Mouse (Mus musculus) skeletal muscle tissue, adult 2 months (tissue): ENCODE results near the gene Rft1.

ENCODE experiments used
- DNase-seq: peaks from one replicate; pipeline ENCODE4 v3.0.0-alpha.2; 2012; ENCODE audit warnings: low read depth, low spot score

The Rft1 gene

DNA sequence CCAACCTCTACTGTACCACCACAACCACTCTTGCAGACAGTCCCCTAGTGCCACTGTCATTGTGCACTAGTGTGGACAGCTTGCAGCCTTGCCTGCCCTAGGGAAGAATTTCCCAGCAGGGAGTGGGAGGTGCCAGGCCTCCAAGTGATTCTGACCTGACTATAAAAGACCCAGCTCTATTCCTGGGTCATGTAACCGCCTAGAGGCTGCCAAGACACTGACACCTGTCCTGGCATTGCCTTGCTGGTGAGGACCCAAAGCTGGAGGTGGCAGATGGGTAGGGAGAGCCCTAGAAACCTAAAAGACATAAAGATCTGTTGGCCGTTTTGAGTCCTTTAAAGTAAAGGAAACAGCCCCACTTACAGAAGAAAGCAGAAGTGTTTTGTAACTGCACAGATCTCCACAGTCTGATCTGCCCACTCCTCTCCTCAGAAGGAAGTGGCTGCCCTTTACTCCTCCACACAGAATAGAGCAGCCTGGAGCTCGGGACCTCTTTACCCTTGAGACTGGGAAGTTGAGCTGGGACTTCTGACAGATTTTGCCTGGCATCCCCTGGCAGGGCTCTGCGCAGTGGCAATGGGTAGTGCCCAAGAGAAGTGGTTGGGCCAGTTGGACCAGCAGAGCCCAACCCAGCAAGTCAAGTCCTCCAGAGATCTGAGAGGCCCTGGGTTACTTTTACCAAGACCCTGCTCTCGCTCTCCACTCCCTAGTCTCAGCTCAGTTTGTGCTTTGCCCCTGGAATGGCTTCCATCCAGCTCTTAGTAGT is 23.2 kb upstream of the Rft1 start:
- peak; percentile 64 for DNase-seq

DNA sequence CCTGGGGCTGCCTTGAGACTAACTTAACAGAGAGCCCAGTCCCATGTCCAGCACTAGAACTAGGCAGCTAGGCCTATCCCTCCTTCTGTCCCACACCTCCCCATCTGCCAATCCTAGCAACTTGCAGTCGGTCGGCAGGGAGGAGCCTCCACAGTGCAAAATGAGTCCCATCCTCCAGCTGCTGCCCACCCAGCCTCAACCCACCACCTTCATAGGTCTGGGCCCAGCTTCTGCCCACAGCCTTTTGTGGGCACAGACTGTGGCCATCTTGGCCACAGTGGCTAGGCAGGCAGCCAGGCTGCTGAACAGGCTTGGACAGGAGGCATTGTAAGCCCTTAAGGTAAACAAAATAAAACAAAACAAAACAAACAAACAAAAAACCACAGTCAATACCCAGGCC is 22.3 kb upstream of the Rft1 start:
- DNase-seq, result no peak

DNA sequence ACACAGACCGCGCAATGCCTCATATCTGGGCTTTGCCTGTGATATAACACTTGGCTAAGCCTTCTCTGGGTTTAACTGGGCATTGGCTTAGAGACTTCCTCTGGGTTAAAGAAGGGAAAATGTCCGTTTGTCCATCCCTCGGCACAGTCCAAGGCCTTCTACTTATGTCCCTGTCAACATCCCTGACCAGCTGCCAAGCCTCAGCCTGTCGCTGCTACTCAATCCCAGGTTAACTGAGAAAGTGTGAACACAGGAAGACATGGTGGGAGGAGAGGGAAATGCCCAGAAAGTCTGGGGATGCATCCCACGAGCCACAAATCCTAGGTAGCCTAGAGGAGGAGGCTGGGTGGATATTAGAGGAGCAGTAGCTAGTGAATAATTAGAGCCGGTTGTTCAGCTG is 20.5 kb upstream of the Rft1 start:
- no peak for DNase-seq

DNA sequence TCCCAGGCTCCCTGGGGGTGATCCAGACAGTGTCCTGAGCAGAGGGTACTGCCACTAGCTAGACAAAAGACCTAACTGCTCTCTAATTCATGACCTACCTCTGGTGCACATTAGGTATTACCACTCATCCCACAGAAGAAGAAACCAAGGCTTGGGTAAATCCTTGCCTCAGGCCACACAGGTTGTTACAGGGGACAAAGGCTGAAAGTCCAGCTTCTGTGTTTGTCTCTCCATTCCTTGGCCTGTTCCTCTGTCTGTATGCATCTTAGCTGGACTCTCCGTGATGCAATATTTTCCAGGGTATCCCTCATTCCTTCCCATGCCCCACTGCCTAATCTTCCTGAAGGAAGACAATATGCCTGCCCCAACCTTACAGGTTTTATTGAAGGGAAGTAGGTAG is 19.7 kb upstream of the Rft1 start:
- no peak for DNase-seq

DNA sequence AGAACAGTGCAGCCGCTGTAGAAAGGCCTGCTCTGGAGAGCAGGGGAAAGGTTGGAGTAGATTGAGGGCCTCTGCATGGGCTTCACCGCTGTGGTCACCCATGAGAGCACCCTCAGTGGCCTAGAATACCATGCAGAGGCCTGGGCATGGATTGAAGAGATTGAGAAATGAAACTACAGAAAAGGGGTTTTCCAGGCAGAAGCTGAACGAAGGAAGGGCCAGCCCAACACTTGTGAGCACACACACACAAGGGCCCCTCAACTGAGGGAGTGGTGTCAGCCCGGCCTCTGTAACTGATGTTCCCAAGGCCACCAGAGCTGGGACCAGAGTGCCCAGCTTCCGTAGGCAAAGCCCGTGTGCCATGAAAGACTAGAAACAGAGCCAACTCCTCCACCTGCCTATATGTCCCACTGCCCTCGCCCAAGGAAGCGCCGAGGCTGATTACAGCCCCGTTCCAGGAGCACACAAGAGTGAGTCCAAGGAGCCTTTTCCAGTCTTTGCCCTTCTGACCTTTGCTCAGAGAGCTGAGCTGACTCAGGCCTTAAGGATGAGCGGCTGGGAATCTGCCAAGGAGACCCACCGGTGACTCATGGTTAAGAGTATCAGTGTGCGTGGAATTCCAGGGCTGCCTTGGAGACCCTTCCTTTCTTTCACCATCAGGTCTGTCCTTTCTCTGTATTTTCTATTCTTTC is 18.8 kb upstream of the Rft1 start:
- DNase-seq, result no peak

DNA sequence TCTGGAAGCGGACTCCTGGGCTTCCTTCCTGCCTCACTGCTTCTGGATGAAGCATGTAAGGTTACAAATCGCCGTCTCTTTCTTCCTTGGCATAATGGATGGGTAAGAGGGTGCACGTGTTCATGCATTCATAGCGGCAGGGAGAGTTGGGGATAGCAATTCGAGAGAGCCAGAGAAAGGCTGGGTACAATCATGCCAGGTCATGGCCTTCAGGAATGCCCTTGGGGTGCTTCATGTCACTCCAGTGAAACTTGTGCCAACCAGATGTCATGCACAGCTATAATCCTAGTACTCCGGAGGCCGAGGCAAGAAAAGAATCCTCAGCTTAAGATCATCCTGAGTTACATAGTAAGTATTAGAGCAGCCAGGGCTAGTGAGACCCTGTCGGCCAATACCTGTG is 17.7 kb upstream of the Rft1 start:
- no peak for DNase-seq

DNA sequence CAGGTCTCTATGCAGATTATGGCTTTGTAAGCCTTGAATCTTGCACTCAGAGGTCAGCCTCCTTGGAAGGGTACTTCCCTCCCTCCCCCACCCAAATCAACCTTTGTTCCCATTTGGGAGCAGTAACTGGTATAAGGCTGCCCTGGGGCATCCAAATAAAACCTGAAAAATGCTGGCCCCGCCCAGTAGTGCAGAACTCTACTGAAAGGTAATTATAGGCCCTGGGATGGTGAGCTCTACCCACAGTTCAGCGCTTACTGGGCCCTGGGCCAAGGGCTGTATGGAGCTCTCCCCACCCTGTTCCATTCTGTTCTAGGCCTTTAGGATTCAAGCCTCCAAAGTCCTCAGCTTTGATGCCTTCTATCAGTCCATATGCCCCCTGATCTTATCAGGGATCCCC is 17.1 kb upstream of the Rft1 start:
- DNase-seq, result no peak

DNA sequence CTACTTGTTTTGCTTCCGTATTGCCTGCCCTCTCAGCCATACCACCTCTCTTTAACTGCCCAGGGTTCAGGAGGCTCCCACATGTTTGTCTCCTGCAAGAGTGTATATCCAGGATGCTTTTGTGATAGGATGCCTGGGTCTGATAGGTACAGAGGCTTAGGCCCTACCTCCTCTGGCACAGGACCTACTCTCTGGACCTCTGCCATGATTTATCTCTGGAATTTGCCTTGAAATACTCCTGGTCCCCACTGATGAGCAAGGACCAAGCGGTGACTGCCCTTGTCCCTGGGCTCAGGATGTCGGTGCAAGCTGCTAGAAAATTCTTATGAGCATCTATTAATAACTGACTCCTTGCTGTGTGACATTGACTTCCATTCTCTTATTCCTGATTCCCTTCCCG is 16.2 kb upstream of the Rft1 start:
- no peak for DNase-seq

DNA sequence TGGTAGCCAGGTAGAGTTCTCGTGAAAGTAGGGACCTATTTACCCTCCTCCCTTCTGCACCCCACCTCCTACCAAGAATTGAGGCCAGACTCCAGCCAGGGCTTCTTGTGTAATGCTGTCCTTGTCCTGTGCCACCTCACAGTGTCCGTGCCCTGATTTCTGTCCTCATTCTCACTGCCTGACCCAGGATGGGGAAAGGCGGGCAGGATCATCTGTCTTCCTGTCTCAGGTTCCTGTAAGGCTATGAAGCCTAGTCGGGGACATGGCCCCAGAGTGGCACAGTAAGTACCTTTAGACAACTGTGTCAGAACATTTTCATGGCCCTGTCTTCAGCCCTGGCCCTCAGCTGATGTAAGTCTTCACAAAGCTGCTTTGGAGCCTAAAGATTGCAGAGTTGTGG is 15.5 kb upstream of the Rft1 start:
- peak; percentile 70 for DNase-seq

DNA sequence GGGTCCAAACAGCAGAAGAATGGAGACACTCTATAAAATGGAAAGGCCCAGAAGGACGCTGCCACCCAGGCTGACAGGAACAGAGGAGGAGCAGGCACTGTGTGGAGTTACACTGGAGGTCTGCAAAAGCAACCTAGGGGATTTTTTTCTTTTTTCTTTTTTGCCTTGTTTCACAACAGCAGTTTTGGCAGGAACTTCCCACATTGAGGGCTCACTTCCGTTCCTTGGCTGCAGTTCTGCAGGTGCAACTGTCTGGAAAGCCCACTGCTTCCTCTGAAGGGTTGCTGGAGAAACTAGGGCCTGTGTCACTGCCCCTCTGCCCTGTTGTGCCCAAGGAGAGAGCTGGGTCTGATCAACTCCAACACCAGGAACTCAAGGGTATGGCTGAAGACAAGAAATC is 12.4 kb upstream of the Rft1 start:
- no peak for DNase-seq

DNA sequence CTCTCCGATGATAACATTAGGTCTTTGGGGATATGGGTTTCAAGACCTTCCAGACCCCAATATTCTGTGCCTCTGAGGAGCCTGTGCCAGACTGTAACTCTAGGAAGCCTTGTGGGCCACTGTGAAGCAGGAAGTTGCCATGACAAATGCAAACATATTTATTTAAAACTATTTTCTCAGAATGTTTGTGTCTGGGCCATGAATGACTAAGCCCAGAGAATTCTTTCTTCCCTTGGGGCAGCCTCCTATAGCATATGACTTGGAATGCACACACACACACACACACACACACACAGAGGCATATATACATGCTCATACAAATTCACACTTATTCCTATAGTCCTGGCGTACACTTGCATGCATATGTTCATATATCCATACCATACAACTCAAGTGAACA is 10.1 kb upstream of the Rft1 start:
- DNase-seq, result no peak

DNA sequence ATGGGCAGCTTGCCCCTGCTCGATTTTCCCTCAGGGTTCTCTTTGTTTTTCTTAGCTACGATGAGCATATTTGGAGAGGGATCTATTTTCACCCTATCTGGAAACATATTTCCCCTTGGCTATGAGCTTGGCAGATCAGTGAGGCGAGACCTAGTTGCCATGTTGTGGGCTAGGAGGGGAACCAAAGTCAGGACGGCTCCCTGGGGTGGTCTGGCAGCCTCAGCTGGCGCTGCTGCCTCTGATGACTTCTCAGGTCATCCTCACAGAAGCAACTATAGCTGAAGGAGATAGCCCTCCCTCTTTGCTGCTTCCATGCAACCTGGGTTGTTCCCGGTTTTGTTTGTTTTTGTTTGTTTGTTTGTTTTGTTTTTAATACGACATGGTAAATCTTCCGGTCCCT is 9.1 kb upstream of the Rft1 start:
- no peak for DNase-seq

DNA sequence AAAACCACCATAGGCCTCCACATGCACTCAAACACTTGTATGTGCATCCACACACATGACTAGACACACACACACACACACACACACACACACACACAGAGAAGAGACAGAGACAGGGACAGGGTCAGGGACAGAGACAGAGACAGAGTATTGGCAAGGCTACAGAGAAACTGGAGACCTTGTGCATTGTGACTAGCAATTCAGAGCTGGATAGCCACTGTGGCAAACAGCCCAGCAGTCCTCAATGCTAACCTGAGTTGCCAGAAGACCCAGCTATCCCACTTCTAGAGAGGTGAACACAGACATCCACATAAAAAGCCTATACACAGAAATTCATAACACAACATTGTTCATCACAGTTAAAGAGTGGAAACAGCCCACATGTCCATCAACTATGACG is 7.7 kb upstream of the Rft1 start:
- no peak for DNase-seq

DNA sequence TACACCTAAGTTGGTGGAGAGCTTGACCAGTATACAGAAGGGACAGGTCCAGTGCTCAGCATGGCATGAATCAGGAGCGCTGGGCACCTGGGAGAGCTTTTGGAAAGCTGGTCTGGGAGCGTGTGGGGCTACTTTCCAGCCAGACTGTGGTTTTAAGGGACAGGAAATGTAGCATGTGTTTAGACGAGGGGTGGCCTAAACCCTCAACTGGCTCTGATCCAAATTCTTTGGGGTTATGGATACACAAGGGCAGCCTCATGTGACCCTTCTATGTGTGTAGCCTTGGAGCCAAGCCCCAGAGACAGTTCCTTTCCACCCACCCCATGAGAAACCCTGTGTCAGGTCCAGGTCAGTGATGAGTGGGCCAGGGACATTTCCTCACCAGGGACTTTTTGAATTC is 5.7 kb upstream of the Rft1 start:
- DNase-seq, result no peak

DNA sequence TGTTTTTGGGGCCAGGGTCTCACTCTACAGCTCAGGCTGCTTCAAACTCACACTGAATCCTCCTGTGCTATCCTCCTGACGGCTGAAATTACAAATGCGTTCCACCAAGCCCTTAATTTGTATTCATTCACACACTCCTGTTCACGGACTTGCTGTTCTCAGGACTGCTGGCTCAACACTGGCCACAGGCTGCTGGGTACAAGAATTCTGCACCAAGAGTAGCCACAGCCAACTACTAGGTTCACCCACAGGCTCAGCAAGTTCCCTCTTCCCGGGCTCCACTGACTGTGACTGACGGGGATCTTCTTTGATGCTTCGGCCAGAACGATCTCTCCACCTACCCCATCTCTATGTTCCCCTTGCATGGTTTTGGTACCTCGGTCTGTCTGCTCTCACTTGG is 4.4 kb upstream of the Rft1 start:
- no peak for DNase-seq

DNA sequence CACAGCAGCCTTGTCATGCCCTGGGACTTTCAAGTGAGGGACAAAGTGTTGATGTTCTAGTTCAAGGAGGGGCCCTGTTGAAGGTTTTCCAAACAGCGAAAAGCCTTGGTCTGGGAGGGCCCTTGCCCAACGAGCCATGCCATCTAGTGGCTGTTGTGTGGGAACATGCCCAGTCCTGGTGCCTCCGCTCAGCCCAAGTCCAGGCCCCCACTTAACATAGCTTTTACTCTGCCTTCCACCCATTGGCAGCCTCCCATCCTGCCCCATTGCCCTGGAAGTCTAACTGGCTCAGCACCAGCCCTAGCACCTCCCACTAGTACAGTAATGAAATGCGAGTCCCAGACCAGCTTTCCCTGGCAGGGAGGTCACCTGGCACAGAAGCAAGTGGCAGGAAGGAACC is 3.2 kb upstream of the Rft1 start:
- peak; percentile 82 for DNase-seq

DNA sequence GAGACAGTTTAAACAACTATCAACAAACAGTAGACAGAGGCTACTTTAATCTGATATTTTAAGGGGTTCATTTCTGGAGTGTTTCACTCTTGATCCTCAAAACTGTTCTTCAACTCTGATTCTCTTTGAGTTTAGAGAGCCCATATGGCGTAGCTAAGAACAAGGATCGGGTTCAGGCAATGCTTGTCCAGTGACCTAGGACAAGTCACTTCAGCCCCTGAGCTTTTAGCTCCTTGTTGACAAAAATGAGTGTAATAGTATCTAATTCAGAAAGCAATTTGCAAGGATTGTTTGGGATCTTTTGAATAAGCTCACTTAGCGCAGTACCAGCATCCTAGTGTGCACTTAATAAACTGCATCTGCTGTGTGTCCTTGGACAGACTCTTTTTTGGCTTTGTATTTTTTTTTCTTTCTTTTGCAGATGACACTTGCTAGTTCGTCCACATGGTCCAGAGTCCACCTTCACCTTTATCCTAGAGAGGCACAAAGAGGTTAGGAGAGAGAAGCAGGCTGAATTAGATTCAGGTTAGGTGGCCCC is 600 bp downstream of the Rft1 start:
- DNase-seq, result no peak

DNA sequence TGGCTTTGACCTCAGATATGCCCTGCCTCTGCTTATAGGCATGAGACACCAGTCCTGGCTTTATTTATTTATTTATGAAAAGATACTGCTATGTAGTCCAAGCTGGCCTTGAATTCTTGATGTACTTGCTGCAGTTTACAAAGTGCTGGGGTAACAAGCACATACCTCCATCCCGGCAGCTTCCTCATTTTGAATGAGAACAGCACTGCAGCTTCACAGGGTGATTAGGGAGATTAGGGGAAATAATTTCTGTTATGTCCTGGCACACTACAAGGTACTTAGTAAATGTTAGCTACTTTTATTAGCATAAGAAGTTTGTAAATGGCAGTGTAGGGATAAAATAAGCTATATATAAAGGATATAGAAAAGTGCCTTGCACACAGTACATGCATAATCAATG is 1.4 kb downstream of the Rft1 start:
- no peak for DNase-seq

DNA sequence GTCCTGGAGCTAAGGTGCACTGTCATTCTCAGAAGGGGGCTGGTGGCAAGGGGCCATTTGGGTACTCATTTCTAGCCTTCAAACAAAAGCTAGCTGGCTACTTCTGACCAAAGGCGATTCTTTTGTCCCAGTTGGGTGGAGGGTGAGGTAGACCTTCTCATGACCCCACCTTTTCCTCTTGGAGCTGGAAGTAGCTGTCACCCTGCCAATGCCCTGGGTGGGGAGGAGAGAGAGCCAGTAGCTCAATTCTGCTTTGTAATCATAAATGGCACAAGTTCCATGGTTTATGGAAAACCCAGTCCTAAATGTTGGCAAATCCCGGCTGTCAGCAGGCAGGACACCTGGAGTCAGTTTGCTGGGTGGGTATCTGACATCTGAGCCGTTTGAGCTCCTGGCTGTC is 11.9 kb downstream of the Rft1 start:
- no peak for DNase-seq

DNA sequence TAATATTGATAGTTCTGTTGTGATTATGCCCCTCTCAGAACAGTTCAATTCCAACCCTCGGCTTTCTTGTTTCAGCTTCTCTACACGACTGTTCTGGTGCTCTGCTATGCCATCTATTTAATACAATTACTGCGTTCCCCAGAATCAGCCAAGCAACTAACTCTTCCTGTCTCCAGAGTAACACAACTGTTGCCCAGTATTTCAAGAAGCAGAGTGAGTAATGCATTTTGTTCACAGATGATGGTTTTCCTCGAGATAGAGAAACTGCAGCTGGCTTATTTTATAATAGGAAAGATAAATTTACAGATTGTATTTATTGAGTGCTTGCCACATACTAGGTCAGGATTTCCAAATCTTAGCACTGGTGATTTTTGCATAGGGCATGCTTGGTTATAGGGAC is 12.4 kb downstream of the Rft1 start:
- DNase-seq, result no peak

DNA sequence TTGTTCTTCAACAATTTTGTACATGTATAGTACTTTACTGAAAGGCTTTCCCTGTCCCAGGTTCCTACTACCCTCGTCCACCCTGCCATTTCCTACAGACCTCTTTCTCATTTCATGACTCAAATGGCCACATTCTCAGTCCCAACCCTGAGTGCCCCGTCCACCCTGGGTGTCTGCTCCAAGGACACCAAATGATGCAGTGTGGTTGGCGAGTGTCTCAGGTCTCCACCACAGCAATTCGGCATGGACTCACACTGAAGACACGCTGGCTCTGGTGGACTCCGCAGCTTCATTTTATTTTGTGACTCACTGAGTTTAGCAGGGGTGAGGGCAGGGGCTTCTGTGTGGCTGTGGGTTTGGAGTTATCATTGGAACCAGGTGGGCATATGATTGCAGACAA is 16.0 kb downstream of the Rft1 start:
- DNase-seq, result no peak

DNA sequence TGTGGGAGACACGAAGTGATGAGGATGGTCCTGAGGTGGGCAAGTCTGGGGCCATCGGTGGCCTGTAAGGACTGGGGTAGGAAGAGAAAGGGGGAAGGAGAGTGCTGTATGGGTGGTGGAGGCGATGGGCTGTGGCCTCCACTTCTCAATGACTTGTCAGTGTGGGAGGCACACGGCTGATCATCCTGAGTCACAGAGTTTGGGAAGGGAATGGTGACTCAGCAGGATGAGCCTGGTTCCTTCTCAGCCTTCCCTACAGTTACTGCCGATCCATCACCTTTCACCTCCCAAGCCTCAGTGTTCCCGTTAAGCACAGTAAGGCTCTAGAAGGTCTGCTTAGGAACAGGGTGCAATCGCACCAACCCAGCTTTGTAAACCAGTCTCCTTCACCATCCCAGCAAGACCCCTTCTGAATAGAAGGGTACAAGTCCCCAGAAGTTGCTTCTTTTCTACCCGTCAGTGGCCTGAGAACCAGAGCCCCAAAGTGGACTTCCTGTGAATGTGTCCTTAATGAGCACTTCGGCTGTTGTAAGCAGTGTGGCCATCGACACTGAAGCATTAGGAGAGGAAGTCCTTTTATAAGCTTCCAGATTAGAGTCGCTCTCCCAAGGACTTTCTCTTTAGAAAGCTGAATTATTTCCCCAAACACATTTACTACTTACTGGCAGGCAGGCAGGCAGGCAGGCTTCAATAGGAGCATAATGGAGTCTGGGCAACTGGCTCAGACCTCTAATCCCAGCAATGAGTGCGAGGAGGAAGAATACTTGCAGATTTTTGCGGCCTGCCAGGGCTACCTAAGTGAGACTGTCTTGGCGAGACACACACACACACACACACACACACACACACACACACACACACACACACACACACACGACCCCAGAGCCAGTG is 17.2 kb downstream of the Rft1 start:
- DNase-seq, result no peak

DNA sequence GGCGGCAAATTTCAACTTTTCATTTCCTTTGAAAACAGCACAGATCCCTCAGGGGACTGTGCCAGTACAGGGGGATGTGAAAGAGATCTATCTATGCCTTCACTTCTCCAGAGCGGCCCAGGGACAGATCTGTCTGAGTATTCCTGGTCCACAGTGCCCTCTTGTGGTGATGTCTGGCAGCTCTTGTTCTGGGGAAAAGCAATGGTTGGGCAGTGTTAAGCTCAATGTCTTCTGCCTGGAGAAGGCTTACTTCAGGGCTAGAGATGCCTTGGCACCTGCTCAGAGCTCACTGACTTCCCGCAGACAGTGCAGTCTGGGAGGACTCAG is 17.8 kb downstream of the Rft1 start:
- peak; percentile 79 for DNase-seq
